Mouse (Mus musculus) small intestine, adult 2 months (tissue): Measurements from ENCODE around the gene Baiap2l2.

Source experiments
- CTCF ChIP-seq: fragments of 200-500 bp; IDR thresholded peaks from 2 replicates; pipeline ENCODE4 v1.5.1; 2012; ENCODE audit warnings: low read depth, mild to moderate bottlenecking, control low read depth, inconsistent platforms, low read length, moderate library complexity, mixed read lengths; ENCODE audit not compliant: insufficient replicate concordance, insufficient read length; ENCODE audit errors: extremely low read depth
- POLR2A ChIP-seq: fragments of 200-500 bp; IDR thresholded peaks from 2 replicates; pipeline ENCODE4 v1.6.1; 2012; ENCODE audit warnings: low read depth, mild to moderate bottlenecking, control low read depth, inconsistent platforms, low read length, moderate library complexity

GRCm38 (mm10) chr15:79333409-79333808 lies 48.1 kb upstream of the Baiap2l2 start:
- TF ChIP-seq POLR2A, result no peak
- TF ChIP-seq CTCF, result no peak
